Mouse (Mus musculus): ENCODE measurements around the gene Ybx2. TPM values are rescaled to one million over a fixed set of nuclear protein-coding genes. Genes with fewer than 3 reads are reported as not detected.
"Not testable (repeated sequence)": the region's sequence is repeated elsewhere in the genome, so short reads cannot be mapped to it uniquely, and the experiment has no call there.

Gene Ybx2
- total RNA-seq, 2 experiments from 2014 or later, result 10.4 to 10.9 TPM

DNA sequence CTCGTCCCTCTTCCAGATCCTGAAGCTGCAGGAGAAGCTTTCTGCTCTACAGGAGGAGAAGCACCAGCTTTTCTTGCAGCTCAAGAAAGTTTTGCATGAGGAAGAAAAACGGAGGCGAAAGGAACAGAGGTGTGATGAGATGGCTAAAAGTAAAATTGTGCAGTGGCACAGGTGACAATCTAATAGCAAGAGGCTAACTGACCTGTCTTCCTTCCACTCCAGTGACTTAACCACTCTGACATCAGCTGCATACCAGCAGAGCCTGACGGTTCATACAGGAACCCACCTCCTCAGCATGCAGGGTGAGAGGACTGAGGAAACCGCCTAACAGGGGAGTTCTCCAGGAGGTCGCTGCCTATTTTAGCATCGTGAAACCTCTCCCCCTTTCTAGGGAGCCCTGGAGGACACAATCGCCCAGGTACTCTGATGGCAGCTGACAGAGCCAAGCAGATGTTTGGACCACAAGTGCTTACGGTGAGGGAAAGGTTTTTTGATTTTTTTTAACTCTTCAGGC lies 20.6 kb upstream of the Ybx2 start:
- DNase-seq, result no peak

DNA sequence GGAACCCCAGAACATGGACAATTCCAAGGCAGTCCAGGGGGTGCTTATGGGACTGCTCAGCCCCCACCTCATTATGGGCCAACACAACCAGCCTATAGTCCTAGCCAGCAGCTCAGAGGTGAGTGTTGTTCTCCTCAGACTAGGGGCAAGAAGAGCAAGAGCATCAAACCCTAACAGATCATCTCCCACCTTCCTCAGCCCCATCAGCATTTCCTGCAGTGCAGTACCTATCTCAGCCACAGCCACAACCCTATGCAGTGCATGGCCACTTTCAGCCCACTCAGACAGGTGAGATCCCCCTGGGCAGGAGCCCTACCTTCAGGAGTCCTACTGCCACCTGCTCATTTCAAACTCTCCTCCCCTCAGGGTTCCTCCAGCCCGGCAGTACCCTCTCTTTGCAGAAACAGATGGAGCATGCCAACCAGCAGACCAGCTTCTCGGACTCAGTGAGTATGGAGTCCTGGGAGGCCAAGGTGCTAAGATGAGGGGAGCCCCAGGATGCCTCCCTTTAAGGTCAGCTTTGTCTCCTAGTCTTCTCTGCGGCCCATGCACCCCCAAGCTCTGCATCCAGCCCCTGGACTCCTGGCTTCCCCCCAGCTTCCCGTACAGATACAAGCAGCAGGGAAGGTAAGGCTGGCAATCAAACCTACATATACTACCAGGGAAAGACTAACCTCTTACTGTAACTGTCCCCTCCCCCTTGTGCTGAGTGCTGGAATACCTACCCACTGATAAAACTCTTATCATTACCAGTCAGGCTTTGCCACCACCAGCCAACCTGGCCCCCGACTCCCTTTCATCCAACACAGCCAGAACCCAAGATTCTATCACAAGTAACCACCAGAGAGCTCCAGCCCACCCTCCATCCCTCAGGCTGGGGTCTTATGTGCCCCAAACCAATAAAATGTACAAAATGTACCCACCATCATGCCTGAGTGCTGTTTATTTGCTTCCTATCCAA lies 19.6 kb upstream of the Ybx2 start:
- DNase-seq, result no peak

DNA sequence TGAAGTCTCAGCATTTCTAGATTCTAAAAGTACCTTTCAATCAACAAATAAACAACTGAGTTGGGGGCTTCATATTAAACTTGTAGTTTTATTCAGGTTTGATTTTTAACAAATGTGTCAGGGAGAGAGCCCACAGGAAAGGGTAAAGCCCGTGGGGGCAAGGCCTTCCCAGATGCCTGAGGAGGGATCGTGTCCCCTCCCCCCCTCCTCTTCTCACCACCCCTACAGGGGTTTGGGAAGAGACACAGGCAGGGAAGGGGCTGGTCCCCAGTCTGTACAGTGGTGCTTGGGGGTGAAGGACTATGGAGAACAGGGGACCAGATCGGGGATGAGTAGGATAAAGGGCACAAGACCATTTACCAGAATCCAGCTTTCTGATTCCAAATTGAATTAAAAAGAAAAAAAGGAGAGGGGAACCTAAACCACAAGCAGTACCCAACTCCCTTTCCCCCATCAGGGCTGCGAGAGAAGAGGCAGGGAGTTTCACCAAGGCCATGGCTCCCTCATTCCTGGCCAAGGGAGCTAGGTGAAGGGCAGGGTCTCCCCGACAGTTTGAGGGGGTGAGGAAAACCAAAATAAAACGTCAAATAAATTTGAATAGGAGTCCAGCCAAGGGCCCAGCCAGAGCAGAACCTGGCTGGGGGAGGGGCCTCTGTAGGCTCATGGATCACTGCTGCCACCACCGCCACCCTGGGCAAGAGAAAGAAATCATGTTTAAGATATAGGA lies 18.8 kb upstream of the Ybx2 start:
- not testable (repeated sequence) for DNase-seq

DNA sequence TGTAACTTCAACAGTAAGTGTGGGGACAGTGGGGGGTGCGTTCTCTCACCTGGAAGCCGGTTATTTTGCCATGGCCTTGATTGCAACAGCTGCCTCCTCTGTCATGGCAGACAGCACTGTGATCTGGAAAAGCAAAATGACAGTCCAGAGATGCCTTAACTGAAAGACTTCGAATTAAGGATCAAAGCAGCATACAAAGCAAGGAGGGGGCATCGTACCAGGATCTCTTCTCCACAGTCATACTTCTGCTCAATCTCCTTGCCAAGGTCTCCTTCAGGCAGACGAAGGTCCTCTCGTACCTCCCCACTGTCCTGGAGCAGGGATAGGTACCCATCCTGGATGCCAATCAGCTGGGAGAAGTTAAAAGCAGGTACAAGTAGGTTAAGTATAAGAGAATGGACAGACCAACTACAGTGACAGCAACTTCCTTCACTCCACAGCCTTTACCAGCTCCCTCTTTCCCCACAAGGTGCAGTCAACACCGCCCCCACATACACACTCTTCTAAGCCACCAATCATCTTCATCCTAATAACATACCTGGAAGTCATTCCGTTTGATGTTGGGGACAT lies 18.1 kb upstream of the Ybx2 start:
- peak; percentile 3 for DNase-seq

DNA sequence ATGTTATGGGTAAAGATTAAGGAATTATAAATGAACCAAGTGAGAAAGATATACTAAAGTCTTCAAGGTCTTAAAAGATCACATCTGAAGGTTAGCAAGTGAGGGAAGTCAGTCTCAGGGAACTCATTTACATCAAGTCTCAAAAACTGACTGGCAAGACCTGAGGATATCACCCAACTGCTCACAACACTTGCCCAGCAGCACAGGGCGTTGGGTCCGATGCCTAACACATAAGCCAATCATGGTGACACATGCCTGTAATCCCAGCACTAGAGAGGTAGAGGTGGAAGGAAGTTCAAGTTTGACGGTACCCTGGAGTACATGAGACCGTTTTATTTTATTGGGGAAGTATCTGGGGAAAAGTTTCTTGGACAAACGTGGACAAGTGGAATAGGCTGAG lies 17.5 kb upstream of the Ybx2 start:
- no peak for DNase-seq

DNA sequence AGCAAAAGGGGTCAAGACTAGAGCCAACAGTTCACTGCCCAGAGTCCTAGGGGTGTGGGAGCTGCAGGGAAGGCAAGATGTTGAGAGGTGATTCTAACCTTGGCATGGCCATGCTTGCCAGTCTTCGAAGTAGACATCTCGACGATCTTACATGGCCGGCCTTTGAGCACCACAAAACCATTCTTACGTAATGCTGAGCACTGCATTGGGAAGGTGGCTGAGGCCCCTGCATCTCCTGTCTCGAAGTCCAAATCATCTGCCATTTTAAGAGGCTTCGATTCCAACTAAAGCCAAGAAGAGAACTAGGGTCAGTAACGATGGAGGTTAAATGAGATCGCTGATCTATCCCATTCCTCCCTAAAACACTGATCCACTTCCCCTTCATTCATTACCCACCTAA lies 16.5 kb upstream of the Ybx2 start:
- no peak for DNase-seq

DNA sequence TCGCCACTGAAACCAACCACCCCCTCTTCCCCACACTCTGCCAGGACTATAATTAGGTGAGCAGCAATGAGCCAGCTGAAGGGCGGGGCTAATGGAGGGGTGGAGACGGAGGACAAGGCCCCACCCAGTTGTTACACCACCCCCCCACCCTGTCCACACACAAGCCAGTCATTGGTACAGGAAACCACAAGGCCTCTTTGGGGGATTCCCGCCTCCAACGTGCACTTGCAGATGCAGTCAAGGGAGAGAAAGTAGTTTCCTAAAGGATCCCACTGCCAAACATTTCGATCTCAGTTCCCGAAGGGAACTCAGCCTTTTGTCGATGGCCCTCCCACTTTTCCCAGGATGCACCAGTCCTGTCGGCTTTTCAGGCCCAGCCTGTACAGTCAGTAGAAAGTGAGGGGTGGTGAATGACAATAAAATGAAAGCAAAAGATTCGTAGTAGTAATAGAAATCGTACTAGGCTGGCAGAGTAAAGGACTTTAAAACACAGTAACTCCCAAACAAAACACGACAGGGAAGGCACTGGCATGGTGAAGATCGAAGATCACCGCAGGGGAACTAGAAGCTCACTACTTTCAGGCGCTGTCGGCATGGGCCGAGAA lies 15.8 kb upstream of the Ybx2 start:
- DNase-seq, result peak; percentile 85

DNA sequence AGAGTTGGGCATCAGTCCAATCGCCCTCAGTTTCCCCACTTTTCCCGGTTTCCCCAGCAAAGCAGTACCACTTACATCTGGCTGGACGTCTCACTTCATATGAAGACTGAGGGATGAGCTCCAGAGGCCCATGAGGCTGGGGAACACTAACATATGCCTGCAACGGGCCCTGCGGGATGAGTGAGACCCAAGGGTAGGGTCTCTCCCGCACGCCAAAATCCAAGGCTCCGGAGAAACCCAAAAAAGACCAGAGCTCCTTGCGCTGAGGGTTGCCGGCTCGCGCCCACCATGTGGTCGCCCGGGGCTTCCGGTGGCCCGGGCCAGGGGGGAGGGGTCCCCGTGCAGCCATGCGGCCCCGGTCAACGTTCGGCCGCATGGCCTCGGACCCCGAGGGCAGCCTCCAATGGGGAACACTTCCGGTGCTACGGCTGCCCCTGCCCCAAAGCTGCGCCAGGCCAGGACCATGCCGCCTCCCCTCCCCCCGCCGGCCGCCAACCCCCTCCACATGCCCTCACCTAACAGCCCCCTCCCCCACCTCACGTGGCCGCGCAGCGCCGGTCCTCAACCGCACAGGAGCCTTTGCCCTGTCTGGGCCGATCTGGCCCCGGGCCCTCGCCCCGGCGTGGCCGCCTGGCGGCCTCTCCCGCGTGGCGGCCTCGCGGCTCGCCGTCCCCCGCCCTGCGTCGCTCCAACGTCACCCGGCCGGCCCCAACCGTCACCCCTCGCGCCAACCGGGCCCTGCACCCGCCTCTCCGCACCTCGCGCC lies 15.1 kb upstream of the Ybx2 start:
- no peak for DNase-seq

DNA sequence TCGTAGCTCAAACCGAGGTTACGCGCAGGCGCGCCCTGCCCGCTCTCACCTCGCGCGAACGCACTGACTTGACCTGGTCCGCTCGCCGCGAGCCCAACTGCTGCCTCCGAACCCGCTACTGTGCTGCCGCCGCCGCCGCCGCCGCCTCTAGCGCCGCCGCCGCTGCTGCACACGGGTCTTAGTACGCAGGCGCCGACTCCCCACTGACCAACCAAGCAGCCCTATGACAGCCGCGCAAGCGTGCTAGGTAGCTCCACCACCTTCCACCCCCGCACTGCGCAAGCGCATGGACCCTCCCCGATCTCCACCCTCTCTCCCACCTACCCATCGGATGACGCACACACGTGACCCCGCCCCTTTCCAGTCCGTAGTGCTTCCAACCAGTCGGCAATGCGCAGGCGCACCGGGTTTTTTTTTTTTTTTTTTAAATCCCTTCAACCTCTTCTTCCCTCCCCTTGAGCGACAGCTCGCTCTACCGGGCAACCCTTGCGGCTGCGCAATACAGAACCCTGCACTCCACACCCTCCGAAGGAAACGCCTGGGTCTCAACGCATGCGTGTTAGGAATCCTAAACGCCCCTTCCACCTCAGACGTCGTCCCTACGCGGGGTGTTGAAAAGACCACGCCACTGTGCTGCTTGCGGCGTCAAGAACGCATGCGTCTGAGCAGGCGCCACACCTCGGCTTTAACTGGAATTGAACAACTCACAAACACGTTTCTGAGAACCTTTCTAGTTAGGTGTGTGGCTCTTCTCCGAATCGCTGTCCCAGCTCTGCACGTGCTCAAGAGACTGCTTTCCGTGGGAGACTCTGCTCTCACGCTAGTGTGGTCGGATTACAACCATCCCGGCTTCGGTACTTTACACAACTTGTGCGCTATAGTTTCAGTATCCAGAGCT lies 14.2 kb upstream of the Ybx2 start, which contains the start of gene Eif5a:
Gene Eif5a, minus strand, starts transcription at position 845 of the 898 bp plus-strand sequence.
- DNase-seq, result peak; percentile 100

DNA sequence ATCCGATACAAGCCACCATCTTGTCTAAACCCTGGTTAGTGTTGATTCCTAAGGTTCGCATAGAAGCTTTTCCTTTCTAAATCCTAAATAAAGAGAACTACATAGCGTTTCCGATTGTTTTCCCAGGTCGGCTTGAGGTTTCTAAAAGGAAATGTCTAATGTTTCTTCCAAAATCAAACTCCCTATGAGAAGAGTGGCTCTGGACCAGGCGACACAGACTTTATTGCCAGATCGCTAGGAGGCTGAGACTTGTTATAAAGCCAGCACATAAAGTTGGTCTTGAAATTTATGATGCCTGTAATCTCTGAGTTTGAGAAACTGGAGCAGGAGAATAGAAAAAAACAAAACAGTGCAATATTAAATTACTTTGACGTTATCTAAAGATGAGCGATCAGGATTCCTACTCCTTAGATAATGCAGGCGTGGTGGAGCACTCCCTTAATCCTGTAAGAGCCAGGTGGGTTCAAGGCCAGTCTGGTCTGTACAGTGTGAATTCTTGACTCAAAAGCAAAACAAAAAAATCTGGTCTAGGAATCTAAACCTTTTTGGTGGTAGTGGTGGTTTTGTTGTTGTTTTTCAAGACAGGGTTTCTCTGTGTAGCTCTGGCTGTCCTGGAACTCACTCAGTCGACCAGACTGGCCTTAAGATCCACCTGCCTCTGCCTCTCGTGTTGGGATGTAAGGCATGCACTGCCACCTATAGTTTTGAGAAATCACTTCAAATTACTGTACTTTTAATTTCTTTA lies 13.4 kb upstream of the Ybx2 start:
- DNase-seq, result no peak

DNA sequence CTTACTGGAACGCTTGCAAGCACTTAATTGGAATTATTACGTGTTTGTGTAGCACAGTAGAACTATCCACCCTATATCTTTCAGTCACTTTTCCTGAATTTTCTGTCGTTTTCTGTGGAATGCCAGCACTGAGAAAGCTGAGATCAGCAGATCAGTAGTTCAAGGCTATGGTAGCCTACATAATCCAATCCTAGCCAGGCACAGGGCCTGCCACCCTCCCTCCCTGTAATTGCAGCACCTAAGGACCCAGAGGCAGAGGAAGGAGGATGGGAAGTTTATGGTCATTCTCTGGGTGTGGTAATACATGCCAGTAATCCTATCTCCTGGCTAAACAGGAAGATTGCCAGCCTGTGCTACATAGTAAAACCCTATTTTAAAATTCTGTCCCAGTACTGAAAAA lies 12.8 kb upstream of the Ybx2 start:
- DNase-seq, result no peak

DNA sequence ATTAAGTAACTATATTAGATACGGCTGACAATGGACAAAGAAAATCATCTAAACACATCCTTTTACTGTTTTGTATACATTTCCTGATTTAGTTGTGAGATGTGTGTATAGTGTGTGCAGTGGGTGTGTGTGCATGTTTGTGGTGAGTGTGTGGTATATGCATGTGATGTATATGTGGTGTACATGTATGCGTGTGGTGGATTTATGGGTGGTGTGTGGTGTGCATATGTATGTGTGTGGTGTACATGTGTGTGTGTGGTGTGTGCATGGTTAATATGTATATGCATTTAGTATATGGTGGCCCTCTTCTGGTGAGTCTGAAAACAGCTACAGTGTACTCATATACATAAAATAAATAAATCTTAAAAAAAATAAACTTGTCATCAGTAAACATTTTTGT lies 8.1 kb upstream of the Ybx2 start:
- DNase-seq, result no peak

DNA sequence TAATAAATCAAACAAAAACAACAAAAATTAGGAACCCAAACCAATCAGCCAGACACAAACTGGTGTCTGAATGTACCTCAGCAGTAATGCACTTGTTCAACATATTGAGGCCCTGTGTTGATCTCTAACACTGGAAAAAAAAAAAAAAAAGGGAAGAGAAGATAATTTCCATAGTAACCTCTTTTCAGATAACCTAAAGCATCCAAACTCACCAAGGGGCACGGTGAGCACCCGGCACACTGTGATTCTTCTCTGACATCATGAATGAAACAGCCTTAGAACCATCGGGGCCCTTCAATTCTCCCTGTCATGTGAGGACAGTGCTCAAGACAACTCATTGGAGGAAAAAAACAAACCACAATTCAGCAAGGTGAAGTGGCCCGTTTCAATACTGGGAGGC lies 5.9 kb upstream of the Ybx2 start:
- no peak for DNase-seq

DNA sequence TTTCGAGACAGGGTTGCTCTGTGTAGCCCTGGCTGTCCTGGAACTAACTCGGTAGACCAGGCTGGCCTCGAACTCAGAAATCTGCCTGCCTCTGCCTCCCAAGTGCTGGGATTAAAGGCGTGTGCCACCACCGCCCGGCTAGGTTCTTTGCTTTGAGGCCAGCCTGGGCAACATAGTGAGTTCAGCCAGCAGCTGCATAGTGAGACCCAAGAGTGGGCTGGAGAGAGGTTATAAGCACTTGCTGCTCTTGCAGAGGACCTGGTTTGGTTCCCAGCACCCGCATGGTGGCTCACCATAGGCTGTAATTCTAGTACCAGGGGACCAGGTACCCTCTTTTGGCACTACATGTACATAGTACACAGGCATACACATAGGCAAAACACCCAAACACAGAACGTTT lies 5.4 kb upstream of the Ybx2 start:
- DNase-seq, result not testable (repeated sequence)

DNA sequence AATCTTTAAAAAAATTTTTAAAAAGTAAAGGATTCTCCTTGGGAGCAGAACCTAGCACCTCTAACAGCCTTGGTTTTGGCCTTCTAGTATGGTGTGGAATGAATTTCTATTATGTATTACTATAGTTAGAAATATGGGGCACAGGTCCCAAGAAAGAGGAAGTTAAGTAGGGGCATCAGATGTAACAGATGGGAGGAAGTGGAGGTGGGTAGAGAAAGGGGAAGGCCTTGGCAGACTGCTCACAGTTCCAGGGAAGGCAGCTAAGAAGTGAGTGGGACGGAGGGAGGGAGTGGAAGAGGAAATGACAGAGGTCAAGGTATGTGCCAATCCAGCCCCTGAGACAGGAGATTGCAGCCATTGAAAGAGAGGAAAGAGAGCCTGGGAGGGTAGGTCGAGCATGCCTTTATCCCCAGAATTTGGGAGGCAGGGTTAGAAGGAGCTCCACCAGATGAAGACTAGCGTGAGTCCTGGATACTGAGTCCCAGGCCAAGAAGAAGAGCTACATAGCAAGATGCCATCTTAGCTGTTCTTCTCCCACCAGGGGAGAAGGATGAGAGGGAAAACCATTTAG lies 4.5 kb upstream of the Ybx2 start:
- no peak for DNase-seq

DNA sequence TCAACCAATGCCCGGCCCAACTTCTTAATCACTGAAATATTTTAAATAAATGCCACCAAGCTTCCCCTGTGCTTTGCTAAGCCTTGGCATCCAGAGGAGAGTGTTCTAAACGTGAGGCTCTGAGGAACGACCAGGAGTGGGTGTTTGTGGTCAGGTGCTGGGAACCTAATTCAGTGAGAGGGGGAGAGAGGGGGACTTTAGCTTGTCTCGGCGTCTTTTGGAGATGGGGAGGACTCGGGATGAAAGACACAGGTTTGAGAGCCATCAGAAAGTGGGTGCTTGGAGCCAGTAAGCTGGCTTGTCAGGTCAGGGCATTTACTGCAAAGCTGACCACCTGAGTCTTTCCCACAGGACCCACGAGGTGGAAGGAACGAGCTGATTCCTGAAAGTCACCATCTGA lies 3.8 kb upstream of the Ybx2 start:
- DNase-seq, result no peak

DNA sequence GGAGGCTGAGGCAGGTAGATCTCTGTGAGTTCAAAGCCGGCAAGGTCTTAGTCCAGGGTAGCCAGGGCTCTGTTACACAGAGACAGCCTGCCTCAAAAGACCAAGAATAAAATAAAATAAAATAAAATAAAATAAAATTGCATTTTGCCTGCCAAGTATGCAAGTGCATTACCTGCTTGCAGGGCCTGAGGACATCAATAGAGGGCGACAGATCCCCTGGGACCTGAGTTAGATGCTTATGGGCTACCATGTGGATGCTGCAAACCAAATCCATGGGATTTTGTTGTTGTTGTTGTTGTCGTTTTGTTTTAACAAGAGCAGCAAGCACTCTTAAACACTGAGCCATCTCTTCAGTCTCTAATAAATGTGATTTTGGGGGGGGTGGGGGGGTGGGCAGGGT lies 3.3 kb upstream of the Ybx2 start:
- no peak for DNase-seq

DNA sequence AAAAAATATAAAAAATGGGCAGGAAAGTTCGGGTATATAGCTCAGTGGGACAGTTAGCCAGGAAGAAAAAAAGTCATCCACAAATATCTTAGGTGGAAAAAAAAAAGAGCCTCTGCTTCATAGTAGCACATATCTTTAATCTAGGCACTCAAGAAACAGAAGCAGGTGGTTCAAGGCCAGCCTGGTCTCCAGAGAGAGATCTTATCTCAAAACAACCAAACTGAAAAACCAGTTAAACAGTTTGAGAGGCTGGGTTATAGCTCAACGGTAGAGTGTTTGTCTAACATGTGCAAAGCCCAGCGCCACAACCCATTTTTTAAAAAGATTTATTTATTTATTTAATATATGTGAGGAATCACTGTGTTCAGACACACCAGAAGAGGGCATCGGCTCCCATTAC lies 2.5 kb upstream of the Ybx2 start:
- DNase-seq, result no peak

DNA sequence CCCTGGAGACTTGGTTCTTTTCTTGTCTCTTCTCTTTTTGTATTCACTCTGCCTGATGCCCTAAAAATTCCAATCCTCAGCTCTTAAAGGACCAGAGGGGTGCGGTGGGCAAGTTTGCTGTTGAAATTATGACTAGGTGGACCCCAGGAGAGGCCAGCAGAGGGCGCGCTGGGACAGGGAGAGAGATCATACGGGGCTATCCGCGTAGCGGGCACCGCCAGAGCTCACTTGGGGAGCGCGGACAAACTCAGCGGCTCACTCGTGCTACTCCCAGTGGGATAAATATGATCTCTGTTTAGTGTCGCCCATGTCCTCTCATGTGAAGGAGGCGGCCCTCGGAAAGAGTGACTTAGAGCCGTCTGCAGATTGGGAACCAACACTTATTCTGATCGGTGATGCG lies 1.4 kb upstream of the Ybx2 start:
- DNase-seq, result peak; percentile 82
